Mouse (Mus musculus) thymus, postnatal 14 days (tissue): ENCODE data around the gene AI413582.

ENCODE experiments used
- DNase-seq: peaks from one replicate; pipeline ENCODE4 v3.0.0; 2021

The AI413582 gene

GRCm38 (mm10) chr17:27554062-27554960 lies 11.2 kb downstream of the AI413582 start:
- no peak for DNase-seq

- DNase-seq, result no peak
Observed at GRCm38 (mm10) chr17:27552215-27553201, 13.0 kb downstream of the AI413582 start.

GRCm38 (mm10) chr17:27551393-27551940 lies 14.1 kb downstream of the AI413582 start:
- no peak for DNase-seq

GRCm38 (mm10) chr17:27549234-27549633 lies 16.3 kb downstream of the AI413582 start:
- DNase-seq, result no peak

GRCm38 (mm10) chr17:27547253-27547868 lies 18.2 kb downstream of the AI413582 start:
- DNase-seq, result no peak

- no peak for DNase-seq
Observed at GRCm38 (mm10) chr17:27546574-27547085, 18.9 kb downstream of the AI413582 start.

GRCm38 (mm10) chr17:27545991-27546390 lies 19.6 kb downstream of the AI413582 start:
- DNase-seq, result peak; percentile 46

- DNase-seq, result no peak
Observed at GRCm38 (mm10) chr17:27544551-27544950, 21.0 kb downstream of the AI413582 start.

- DNase-seq, result no peak
Observed at GRCm38 (mm10) chr17:27541984-27542383, 23.6 kb downstream of the AI413582 start.

GRCm38 (mm10) chr17:27541261-27541660 lies 24.3 kb downstream of the AI413582 start:
- DNase-seq, result no peak

- peak; percentile 93 for DNase-seq
Observed at GRCm38 (mm10) chr17:27534718-27535117, 30.8 kb downstream of the AI413582 start.

- no peak for DNase-seq
Observed at GRCm38 (mm10) chr17:27533354-27533753, 32.2 kb downstream of the AI413582 start.

- DNase-seq, result no peak
Observed at GRCm38 (mm10) chr17:27532095-27532494, 33.5 kb downstream of the AI413582 start.

GRCm38 (mm10) chr17:27528767-27529166 lies 36.8 kb downstream of the AI413582 start:
- DNase-seq, result no peak

GRCm38 (mm10) chr17:27528030-27528429 lies 37.5 kb downstream of the AI413582 start:
- no peak for DNase-seq

GRCm38 (mm10) chr17:27527188-27527587 lies 38.4 kb downstream of the AI413582 start:
- no peak for DNase-seq

GRCm38 (mm10) chr17:27523121-27523520 lies 42.4 kb downstream of the AI413582 start:
- no peak for DNase-seq

GRCm38 (mm10) chr17:27521303-27521702 lies 44.3 kb downstream of the AI413582 start, which contains the start of gene Grm4:
TSS of gene Grm4 (minus strand) at chr17:27521403.
- DNase-seq, result no peak

GRCm38 (mm10) chr17:27520557-27520956 lies 45.0 kb downstream of the AI413582 start:
- DNase-seq, result peak; percentile 60

- DNase-seq, result no peak
Observed at GRCm38 (mm10) chr17:27518700-27519595, 46.6 kb downstream of the AI413582 start.

GRCm38 (mm10) chr17:27518296-27518695 lies 47.3 kb downstream of the AI413582 start:
- DNase-seq, result no peak
